Mouse (Mus musculus) hindlimb bud, embryonic 11.5 days (tissue): Measurements from ENCODE around the gene Spef1.

ENCODE experiments used
- DNase-seq: peaks from one replicate; pipeline ENCODE4 v3.0.0-alpha.2; 2012; ENCODE audit warnings: low read depth, low spot score; ENCODE audit errors: extremely low spot score

The Spef1 gene

DNA sequence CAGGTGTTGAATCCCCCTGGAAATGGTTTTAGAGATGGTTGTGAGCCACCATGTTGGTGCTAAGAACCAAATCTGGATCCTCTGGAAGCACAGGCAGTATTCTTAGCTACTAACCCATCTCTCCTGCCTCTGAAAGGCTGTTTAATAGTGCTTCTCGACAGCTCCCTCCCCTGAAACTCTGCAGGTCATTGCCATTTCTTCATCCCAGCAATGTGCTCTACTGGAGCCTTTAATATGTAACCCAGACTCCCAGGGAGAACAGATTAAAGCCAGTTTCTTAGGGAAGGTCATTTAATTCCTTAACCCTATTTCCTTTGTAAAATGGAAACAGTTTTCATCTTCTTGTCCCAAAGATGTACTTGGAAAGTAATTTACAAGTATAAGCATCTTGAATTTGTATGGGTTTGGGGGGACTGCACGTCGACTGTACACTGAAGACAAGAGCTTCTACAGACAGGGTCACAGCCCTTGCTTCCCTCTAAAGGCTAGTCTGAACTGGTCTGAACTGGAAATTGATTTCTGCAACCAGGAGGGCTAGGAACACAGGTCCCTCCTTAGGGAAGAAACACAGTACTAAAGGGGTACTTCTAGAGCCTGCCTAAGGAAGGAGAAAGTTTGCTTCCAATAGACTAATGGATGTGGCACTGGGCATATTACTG, 11.7 kb downstream of the Spef1 start:
- DNase-seq: no peak

DNA sequence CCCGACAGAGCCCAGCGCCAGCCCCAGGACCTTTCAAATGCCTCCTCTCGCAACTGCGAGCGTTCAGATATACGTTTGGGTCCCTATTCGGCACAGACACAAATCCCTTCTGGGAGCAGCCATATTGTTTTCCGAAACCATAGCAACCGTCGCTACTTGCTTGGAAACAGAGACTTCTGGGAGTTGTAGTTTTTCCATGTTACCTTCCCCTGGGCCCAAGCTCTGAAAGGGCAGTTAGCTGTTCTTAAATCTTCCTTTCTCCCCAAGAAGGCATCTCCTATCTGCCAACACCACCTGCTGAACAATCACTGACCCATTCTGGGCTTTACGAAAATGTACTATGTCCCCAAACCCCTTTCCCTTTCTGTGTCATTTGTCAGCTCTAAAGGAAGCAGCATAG, 12.4 kb downstream of the Spef1 start:
- no peak for DNase-seq

DNA sequence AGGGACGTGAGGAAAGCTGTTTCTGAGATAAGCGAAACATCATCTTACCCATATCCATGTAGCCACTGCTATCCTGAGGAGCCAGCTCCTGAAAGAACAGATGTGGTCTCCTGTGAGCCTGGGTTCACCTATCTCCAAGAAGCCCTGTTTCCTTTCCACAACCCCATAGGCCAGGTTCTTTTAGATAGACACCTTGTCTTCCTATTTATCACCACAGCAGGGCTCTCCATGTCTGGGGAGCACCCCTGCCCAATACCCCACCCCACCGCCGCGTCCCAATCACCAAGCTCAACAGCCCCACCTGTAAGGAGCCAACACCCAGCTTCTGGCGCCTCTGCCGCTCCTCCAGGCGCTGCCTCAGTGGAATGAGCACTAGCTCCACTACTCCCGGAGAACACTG, 14.8 kb downstream of the Spef1 start:
- no peak for DNase-seq

DNA sequence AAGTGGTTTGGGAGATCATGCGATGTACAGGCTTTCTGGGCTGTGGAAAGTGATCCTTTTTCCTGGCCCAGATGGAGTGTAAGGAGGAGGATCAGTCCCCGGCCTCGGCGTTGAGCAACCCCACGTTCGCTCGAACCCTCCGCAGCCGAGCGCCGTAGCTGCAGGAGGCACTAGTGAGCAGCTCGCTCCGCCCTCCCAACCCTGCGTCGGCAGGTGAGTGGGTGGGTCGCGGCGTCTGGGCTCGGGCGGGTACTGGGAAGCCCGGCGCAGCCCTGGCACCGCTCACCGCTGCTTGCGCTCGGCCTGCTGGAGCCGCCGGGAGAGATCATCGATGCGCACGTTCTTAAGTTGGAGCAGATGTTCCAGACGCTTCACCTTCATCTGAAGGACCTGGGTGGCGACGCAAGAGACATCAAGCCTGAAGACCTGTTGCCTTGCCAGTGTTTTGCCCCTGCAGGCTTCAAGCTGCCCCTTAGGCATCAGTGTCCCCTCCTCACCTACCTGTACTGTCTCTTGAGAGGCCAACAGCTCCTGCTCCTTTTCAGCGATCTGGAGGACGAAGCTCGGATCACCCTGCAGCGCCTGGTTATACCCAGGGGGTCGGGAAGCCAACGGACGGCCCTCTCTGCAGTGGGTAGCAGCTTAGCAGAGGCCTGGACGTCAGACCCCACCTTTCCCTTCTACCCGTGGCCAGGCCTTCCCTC, 15.5 kb downstream of the Spef1 start:
- DNase-seq: no peak

DNA sequence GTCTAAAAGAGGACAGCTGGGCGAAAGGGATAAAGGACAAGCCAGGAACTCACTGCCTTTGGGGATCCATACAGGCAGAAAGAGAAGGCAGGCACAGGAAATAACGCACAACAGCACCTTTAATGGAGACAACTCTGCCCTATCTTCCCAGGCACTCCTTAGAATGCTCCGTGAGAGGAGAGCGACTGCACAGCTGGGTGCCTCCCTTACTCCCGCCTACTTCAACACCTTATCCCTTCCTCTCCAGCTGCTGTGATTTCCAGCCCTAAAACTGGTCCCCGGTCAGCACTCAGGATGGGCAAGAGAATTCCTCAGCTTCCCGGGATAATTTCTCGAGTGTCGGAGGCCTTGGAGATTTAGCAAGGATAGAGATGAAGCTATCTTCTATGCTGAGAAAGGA, 16.1 kb downstream of the Spef1 start:
- no peak for DNase-seq

DNA sequence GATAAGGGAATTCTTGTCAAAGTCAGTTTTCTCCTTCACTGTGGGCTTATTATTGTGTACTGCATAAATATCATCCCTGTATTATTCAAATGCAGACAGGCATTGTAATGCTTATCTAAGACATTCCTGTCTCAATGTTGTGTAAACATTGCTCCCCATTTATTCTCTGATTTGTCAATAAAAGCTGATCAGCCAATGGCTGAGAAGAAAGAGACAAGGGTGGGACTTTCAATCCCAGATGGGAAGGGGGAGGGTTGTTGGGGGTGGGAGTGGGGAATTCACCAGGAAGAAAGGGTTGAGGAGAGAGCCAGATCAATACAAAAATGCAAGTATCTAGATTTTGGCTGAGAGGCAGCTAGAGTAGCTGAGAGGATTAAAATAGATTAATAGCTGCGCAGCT, 18.2 kb downstream of the Spef1 start:
- no peak for DNase-seq

DNA sequence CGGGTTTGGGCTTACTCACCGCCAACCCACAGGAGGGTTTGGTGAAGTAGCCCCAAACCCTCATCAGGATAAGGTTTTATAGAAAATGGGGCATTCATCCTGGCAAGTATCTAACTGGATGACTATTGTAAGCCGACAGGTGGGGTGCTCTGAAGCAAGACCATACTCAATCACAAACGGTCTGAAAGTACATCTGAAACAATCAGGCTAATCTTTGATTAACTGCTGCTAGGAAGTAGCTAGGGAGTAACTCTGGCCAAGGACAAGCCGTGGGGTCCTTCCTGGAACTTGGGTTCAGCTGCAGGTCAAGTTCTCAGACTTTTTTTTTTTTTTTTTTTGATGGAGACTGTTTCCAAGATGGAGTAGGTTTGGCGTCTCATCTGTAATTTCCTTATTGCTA, 19.1 kb downstream of the Spef1 start:
- DNase-seq: no peak

DNA sequence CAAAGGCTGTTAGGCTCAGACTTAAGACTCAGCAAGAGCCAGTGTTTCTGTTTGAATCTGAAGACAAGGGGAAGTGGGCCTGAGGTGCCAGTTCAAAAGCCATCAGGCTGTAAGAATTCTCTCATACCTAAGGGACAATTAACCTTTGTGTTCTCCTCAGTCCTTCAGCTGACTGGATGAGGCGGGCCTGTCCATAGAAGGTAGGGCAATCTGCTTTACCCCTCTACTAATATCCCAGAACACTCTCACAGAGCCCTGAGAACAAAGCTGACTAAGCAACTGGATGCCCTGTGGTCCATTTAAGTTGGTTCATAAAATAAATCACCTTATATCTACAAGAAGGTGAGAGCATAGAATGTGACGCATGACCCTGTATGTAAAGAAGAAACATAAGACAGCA, 20.9 kb downstream of the Spef1 start:
- no peak for DNase-seq

DNA sequence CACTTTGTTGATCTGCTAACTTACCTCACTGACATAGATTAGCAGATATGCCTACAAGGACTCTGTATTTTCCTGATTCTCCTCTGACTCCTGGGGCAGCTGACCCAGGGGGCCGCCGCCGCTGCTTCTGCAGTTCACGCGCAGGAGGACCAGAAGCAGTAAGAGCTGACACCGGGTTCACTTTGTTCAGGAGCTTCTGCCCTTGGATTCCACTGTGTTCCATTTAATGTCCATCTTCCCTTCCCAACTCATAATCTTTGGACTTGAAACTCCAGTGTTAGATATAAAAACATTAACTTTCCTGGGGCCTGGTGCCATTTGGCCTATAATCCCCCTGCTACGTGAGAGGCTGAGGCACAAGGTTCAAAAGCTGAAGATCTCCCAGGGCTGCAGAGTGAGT, 23.2 kb downstream of the Spef1 start:
- DNase-seq: no peak

DNA sequence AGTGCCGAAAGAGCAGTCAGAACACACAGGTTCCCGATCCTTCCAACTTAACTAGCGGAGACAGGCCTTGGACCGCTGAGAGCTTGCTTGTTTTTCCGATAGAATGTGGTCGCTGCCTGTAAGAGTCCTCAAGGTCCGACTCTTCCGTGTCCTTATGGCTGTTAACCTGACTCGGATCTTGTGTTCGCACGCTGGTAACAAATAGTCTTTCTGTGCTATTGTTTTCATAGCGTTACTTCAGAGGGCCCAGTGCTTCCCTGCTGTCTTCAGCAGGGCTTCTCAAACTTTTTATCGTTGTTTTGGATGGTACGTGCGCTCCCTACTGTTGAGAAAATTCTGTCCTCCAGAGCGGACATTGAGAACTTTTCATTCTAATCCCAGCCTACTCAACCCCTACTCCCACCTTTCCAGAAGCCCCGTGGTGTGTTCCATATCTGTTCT, 26.4 kb downstream of the Spef1 start:
- no peak for DNase-seq

DNA sequence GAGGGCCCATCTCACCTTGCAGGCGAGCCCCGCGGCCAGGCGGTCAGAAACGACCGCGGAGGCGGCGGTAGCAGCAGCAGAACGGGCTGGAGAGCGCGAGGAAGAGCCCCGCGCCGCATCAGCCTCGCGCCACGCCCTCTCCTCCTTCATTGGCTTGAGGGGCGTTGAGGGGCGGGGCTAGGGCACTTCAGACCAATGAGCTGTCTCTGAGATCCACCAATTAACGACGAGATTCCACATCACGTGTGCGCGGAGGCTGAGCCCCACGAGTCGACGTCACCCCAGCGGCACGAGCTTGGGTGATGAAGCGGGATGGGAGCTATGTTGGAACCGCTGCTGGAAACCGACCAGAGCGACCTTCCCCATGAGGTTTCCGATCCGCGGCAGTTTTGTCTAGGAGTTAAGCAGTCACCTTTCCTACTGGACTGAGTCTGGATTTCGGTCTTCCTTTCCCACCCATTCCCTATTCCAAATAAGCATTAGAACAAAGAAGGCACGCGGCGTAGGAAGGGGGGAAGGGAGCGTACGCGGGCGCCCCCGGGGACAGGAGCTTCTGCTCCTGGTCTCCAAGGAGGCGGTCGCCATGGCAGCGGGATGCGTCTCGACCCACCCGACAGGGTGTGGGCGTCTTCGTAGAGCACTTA, 27.0 kb downstream of the Spef1 start, which contains the start of gene 1700037H04Rik:
Gene 1700037H04Rik (minus strand): TSS at position 144 of the 644 bp plus-strand sequence.
- peak; percentile 97 for DNase-seq

DNA sequence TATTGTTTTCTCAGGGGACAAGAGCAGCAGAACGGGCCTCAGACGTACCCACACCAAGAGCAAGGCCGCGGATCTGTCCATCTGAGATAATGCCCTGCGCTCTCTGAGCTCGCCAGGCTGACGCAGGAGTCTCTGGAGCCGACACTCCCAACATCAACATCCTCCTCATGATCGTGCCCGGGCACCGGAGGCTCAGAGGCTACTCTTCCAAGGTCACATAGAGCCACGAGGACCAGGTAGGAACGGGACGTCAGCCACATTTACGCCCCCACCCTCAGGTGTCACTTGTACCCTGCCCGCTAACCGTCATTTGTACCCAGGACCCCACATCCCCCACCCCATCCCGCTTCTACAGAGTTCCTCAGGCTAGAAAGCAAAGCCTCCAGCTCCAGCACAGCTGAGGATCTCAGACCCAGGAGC, 27.6 kb downstream of the Spef1 start:
- no peak for DNase-seq

DNA sequence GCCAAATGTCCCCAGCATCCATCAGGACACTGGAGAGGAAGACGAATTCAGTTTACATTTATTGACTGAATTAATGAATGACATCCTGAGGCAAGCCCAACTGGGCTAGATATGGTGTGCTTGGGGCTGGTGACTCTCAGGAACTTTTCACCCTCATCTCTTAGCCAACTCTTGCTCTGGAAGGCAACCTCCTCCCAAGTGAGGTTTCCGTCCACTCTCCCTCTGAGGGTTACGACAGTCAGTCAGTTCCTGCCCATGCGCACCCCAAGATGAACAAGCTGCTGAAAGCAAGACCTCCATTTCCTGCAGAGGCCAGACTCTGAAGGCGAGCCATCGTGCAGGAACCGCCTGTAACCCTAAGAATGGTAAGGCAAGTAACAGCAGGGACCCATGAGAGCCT, 30.1 kb downstream of the Spef1 start:
- no peak for DNase-seq

DNA sequence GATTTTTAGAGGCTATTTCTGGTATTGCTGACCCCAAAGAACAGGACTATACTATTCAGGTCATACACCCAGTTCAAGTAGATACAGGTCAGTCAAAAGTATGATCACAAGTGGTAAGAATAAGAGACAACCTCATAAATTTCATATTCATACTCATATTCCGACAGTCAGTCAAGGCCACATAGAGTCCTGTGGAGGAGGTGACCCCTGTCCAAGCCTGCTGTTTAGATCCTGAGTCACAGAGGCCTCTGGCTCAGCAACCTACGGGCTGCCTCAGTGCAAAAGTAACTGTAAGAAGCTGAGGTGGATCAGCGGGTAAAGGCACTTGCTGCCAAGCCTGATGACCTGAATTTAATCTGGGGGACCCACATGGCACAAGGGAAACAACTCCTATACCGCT, 33.0 kb downstream of the Spef1 start:
- no peak for DNase-seq

DNA sequence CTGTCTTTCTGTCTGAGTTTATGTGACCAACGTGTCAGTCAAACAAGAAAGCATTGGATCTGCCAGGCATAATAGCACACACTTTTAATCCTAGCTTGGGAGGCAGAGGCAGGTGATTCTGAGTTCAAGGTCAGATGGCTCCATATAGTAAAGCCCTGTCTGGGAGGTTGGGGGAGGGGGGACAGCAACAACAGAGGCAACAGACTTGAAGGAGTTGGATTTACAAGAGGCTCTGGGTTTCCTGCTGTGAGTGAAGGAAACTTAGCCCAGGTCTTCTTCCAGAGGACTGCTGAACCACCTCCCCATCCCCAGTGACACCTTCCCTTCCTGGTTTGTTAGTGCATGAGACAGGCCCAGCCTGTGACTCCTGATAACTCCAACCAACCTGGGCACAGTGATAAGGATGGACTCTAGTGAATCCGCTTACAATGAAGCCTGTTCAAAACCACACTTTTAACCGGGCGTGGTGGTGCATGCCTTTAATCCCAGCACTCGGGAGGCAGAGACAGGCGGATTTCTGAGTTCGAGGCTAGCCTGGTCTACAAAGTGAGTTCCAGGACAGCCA, 34.8 kb downstream of the Spef1 start:
- no peak for DNase-seq

DNA sequence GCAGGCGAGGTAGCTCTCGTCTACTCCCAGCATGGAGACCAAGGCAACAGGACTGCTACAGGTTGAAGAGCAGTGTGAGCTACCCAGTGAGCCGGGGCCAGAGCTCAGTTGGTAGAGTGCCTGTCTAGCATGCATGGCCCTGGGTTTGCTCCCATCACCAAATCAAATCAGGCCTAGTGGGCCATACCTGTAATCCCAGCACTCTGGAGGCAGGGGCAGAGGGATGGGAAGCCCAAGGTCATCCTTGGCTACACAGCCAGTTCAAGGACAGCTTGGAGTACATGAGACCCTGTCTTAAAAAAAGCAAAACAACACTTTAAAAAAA, 37.9 kb downstream of the Spef1 start:
- no peak for DNase-seq

DNA sequence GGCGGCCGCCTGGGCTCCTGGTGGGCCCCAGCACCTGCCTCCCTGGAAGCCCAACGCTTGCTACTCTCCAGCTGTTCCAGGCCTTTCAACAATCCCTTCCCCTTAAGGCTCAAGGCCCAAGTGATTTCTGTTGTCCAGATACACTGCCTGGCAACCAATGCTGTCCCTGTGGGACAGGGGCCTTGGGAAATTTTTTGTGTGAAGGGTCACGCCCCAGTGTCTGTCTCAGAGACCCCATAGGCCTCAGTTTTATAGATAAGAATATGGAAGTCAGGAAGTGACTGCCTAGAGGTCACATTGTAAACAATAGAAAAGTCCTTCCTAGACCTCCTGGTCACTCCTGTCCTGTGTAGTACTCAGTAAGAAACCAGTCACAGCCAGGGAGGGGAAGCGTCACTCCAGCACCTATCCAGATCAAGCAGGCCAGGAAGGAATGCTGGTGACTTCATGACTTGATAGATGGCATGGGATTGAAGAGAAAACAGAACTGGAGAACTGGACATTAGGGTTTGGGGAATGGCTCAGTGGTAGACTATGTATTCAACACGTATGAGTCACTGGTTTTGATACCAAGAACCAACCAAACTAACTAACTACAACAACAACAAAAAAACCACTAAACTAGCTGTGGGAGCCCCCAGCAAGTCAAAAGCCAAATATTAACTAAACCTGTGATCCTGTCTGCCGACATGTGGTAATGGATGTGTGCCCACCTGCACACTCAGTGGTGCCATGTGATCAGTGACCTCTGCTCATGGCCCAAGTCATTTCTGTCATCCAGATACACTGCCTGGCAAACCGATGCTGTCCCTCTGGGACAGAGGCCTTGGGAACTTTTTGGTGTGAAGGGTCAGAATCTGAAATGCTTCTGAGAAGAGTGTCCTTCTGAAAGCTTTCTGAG, 38.5 kb downstream of the Spef1 start:
- no peak for DNase-seq

DNA sequence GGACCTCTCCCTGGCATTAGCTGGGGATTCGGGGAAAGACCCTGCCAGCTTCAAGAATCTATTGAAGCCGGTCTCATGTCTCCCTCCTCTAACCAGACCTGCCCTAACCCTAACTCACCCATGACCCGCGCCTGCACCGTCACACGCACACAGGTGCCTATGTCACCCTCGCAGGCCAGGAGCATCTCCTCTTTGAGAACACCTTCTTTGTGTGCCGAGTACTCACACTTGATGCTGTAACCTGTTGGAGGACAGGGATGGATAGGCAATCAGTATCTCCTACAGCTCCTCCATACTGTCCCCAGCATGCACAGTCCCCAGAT, 40.1 kb downstream of the Spef1 start:
- DNase-seq: no peak

DNA sequence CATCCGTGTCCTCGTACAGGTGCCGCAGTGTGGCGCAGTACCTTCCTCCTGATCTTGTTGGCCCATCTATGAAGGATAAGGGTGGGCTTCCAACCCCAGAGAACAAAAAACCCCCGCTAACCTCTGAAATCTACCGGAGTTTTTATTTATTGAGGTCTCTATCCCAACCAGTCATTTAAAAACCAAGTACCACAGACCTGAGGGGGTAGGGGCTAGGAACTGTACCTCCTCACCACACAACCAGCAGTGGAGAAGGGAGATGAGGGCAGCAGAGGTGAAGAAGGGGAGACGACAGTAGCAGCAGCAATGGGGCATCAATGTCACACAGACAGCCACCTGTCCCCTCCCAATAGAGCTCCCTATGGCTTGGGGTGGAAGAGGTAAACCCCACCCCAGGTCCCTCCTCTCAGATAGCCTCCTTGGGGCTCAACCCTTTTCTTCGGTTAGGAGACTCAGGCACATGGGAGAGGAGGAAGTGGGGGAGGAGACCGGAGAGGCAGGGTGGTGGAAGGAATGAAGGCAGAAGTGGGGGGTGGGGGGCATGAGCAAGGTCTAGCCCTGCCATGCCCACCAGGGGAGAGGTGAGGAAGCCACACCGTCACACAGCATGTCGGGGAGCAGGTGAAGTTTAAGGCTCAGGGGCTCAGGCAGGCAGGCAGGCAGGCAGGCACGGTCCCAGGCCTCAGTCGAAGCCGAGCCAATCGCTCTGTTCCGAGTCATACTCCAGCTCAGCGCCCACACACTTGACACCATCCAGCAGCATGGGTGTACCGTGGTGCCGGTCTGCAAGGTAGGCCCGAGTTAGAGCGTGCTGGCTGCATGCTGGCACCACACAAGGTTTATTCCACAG, 40.7 kb downstream of the Spef1 start:
- DNase-seq: no peak

DNA sequence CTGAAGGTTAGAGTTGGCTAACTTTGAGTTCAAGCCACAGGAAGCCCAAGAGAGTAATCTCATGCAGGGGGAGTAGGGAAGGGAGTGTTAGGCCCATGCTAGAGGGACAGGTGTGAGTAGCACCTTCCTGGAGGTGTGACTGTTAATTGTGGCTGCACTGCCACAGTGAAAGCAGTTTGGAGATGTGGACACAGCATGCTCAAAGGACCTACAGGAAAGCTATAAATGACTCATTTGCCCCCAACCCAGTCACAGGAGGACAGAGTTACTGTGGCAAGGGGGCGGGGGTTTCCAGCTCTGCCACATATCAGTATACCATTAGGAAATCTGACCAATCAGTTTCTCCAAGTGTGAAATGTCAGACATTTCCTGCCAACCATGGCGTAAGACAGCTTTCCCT, 41.5 kb downstream of the Spef1 start:
- DNase-seq: no peak
